Mouse (Mus musculus): Measurements from ENCODE around the gene Foxp1. TPM values are rescaled to one million over a fixed set of nuclear protein-coding genes. Genes with fewer than 3 reads are reported as not detected.

The Foxp1 gene
- polyA plus RNA-seq, 1 experiment from 2014 or later = 96.6 TPM

DNA sequence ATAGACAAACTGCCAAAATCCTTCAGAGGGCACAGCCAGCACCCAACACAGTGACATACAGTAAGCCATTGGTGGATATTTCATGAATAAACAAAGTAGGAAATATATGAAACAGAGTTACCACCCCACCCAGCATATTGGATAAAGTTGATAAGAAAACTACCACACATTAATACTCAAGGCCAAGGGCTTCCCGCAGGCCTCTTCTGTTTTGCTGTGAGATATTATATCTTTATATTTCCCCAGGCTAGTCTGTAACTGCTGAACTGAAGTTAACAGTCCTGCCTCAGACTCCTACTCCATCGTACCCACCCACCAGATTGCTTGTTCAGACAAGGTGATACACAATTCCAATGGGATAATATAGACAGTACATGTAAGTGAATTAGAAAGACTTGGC lies 336.7 kb downstream of the Foxp1 start:
- no peak for ATAC-seq (ENCODE audit: low FRiP score, low read depth)

DNA sequence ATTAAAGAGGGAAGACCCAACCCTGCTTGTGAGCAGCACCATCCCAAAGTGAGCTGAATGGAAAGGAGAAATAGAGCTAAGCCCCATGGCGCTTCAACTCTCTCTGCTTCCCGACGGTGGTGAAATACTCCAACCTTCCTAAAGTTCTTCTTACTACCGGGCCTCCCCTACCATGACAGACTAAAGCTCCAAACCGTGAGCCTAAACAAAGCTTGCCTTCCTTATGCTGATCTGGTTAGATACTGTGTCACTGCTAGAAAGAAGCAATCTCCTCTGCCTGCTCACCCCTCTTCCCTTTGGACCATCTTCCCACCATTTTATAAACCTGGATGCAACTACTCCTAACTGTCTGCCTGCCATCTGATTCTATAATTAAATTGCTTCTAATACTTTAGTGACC lies 338.5 kb downstream of the Foxp1 start:
- H3K4me2 ChIP-seq (replicated peaks) = no peak overlapping the region
- H3K27ac ChIP-seq (replicated peaks) = no peak overlapping the region
- H3K9me3 ChIP-seq = no peaks in the 10 kb centered on the region
- H3K9ac ChIP-seq (replicated peaks) = no peak overlapping the region
- peaks cover 12% of the 10 kb centered on the region; the same call in 1 of the 2 replicates for H3K4me1 ChIP-seq
- ATAC-seq (ENCODE audit: low FRiP score, low read depth) = no peak
- H3K4me3 ChIP-seq = no peak overlapping the region
- H3K27me3 ChIP-seq = peaks cover 5% of the 10 kb centered on the region; the same call in 1 of the 2 replicates
- WGBS = 90% methylated on average over 5 of the region's 5 CpGs
- no peaks in the 10 kb centered on the region for H3K36me3 ChIP-seq

More for the DNA sequence above, 336.7 kb downstream of the Foxp1 start:
- peaks cover 5% of the 10 kb centered on the region; the same call in 1 of the 2 replicates for H3K27me3 ChIP-seq
- WGBS = 94% methylated on average over 2 of the region's 2 CpGs
- no peak overlapping the region for H3K4me2 ChIP-seq (replicated peaks)
- no peak overlapping the region for H3K9ac ChIP-seq (replicated peaks)
- no peaks in the 10 kb centered on the region for H3K36me3 ChIP-seq
- no peak overlapping the region for H3K27ac ChIP-seq (replicated peaks)
- no peaks in the 10 kb centered on the region for H3K9me3 ChIP-seq
- peaks cover 24% of the 10 kb centered on the region for H3K4me1 ChIP-seq
- H3K4me3 ChIP-seq = no peak overlapping the region

DNA sequence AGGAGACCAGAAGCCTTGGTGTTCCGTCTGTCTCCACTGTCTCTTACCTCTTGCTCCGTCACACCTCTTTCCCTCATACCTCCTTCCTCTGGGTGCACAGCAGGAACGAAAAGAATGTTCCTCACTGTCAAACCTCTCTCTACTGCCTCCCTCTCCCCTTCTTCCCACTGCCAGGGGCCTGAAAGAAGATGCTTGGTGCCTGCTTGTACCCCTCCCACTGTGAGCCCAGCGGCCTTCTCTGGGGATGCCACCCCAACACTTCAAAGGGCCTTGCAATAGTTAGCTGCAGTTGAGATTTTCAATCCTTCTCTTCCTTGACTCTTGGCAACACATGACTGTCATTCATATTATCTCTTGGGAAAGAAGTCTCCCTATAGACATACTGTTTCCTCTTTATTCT lies 339.7 kb downstream of the Foxp1 start:
- Histone ChIP-seq H3K27ac (replicated peaks) (no peak overlapping the region), H3K27me3 (no peaks in the 10 kb centered on the region), H3K4me3 (no peak overlapping the region), H3K4me1 (peaks cover 12% of the 10 kb centered on the region; the same call in 1 of the 2 replicates), H3K4me2 (replicated peaks) (no peak overlapping the region), H3K36me3 (no peaks in the 10 kb centered on the region), H3K9me3 (no peaks in the 10 kb centered on the region), H3K9ac (replicated peaks) (no peak overlapping the region)
- WGBS = 92% methylated on average over 4 of the region's 4 CpGs
- ATAC-seq (ENCODE audit: low FRiP score, low read depth) = no peak

DNA sequence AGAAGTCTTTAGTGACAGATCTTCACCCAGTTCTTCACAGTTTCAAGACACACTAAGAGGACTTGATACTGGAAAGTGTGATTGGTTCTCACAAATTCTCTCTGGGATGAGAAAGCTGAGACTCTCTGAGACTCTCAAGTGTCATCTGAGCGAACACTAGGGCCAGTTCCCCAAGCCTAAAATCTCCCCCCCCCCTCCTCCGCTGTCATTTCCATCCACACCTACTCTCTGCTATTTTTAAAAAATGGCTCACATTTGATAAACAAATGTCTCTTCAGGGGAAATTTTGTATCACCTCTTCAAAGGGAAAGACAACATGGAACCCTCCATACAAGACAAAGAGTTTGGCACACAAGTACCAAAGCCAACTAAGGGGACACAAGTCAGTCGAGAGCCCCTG lies 346.3 kb downstream of the Foxp1 start:
- Histone ChIP-seq H3K4me3 (no peak overlapping the region), H3K36me3 (no peaks in the 10 kb centered on the region), H3K4me1 (no peaks in the 10 kb centered on the region), H3K27ac (replicated peaks) (no peak overlapping the region), H3K27me3 (no peaks in the 10 kb centered on the region), H3K4me2 (replicated peaks) (no peak overlapping the region), H3K9me3 (no peaks in the 10 kb centered on the region), H3K9ac (replicated peaks) (no peak overlapping the region)
- no peak for ATAC-seq (ENCODE audit: low FRiP score, low read depth)
- 98% methylated on average over 3 of the region's 3 CpGs for WGBS

DNA sequence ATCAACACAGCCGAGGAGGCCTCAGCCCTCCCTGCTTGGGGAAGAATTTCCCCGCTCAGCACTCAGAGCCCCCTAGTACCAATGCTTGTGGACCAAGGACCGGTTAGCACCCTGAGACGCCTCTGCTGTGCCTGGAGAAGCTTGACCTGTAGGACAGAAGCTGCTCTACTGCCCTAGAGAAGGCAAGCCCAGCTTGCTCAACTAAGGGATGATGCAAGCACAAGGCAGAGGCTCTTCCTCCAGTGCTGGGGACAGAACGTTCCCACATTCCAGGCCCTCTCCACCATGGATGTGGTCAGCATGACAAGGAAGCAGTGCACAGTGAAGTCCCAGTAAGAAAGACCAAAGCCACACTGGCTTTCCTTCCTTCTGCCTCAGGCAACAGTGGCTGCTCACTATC lies 347.1 kb downstream of the Foxp1 start:
- Histone ChIP-seq H3K9me3 (no peaks in the 10 kb centered on the region), H3K4me2 (replicated peaks) (no peak overlapping the region), H3K4me1 (no peaks in the 10 kb centered on the region), H3K27me3 (no peaks in the 10 kb centered on the region), H3K9ac (replicated peaks) (no peak overlapping the region), H3K27ac (replicated peaks) (no peak overlapping the region), H3K36me3 (no peaks in the 10 kb centered on the region), H3K4me3 (no peak overlapping the region)
- WGBS = 81% methylated on average over 5 of the region's 5 CpGs
- no peak for ATAC-seq (ENCODE audit: low FRiP score, low read depth)

DNA sequence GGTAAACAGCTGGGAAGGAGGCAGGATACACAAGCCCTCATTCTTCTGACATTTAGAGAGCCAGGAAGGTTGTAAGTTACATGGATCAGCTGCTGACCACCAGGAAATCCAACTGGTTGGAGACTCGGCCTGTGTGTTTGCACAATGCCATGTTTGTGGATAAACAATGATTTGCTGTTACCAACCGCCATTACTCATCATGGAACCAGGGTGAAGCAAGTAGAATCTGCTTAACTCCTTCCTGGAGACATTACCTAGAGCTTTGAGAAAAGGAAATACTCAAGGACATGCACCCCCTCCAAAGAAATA lies 348.7 kb downstream of the Foxp1 start:
- ATAC-seq (ENCODE audit: low FRiP score, low read depth) = no peak
- peaks cover 6% of the 10 kb centered on the region; the same call in 1 of the 2 replicates for H3K4me1 ChIP-seq
- H3K27ac ChIP-seq (replicated peaks) = no peak overlapping the region
- 70% methylated on average over 2 of the region's 2 CpGs for WGBS
- H3K9ac ChIP-seq (replicated peaks) = no peak overlapping the region
- no peaks in the 10 kb centered on the region for H3K36me3 ChIP-seq
- H3K4me3 ChIP-seq = no peak overlapping the region
- H3K9me3 ChIP-seq = no peaks in the 10 kb centered on the region
- H3K4me2 ChIP-seq (replicated peaks) = no peak overlapping the region
- H3K27me3 ChIP-seq = no peaks in the 10 kb centered on the region

DNA sequence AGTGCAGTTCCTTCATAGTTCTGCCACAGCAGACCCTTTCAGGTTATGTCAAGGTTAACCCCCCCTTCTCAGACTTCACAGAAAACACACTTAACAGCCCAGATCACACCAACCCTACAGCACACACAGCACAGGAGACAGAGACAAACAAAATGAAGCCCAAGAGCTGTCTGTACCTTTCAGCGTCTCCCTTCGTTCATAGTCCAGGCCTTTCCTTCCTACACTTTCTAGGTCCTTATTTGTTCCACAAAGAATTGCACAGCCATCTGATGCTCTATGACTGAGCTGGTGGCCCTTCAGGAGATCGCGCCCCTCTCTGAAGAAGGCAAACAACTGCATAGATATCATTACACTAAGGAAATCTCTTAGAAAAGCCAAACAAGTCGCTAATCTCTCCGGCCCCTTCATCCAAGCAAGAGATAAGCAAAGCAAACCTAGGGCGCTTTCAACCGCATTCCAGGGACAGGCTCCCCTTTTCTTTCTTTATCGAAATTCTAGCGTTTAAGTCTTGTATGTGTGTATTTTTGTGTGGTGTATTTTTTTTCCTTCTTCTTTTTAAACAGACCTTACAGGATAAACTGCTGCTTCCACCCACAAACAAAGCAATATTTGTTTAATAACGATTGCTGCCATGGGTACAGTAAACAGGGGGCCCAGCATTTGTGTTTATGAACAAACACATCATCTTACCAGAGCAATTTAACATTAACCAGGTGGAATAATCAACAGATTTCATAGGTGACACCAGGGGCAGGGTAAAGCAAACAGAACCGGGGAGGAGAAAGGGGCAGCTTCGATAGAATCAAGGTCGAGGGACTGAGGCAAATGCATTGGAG lies 349.2 kb downstream of the Foxp1 start:
- H3K4me1 ChIP-seq = peaks cover 7% of the 10 kb centered on the region; the same call in 1 of the 2 replicates
- no peak for ATAC-seq (ENCODE audit: low FRiP score, low read depth)
- no peak overlapping the region for H3K27ac ChIP-seq (replicated peaks)
- H3K4me3 ChIP-seq = no peak overlapping the region
- H3K27me3 ChIP-seq = no peaks in the 10 kb centered on the region
- H3K36me3 ChIP-seq = no peaks in the 10 kb centered on the region
- WGBS = 76% methylated on average over 14 of the region's 14 CpGs
- no peak overlapping the region for H3K4me2 ChIP-seq (replicated peaks)
- no peaks in the 10 kb centered on the region for H3K9me3 ChIP-seq
- no peak overlapping the region for H3K9ac ChIP-seq (replicated peaks)

DNA sequence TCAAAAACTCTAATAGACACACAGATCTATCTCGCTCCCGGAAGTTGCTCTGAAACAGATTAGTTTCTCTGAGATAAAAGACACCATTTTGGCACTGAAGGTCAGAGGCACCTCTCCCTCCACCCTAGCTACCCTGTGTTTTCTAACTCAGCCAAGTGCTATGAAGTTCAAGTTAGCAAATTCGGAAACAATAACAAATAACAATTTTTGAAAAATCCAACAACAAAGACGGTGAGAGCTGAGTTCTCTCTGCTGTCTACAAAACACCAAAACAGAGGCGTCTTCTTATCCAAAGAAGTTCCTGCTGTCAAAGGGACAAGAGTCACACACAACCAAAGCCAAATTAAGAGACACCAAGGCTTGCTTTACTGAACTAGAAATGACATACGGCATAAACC lies 349.9 kb downstream of the Foxp1 start:
- Histone ChIP-seq H3K27me3 (no peaks in the 10 kb centered on the region), H3K9ac (replicated peaks) (no peak overlapping the region), H3K4me2 (replicated peaks) (no peak overlapping the region), H3K36me3 (no peaks in the 10 kb centered on the region), H3K9me3 (no peaks in the 10 kb centered on the region), H3K27ac (replicated peaks) (no peak overlapping the region), H3K4me1 (peaks cover 7% of the 10 kb centered on the region; the same call in 1 of the 2 replicates), H3K4me3 (no peak overlapping the region)
- no peak for ATAC-seq (ENCODE audit: low FRiP score, low read depth)
- 87% methylated on average over 6 of the region's 6 CpGs for WGBS

DNA sequence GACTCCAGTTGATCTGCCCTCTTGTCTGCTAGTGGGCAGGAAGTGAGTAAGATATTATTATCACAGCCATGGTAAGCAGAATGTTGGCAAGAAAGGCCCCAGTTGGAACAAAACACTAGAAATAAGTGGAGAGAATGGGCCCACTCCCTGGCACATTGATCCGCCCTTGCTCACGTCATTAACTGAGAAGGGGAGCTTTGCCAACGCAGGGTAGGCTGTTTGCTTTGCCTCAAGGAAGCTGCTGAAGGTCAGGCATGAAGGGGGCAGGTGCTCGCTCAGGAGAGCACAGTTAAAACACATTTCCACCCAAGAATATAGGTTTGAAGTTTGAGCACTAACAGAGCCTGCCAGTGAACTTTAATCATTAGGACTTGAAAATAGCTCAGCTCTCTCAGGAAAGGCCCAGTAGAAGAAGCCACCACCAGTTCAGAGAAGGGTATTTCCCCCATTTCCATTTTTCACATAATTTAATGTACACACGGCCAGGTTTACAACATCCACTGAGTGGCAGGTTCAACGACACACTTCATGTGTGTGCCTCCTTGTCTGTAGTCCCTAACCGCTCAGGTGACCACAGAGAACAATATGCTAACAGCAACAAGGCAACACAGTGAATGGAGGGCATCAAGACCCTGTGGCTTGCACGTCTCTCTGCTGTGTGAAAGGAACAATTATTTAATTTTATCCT lies 350.5 kb downstream of the Foxp1 start:
- Histone ChIP-seq H3K36me3 (no peaks in the 10 kb centered on the region), H3K4me1 (peaks cover 9% of the 10 kb centered on the region; the same call in 1 of the 2 replicates), H3K4me2 (replicated peaks) (no peak overlapping the region), H3K27me3 (no peaks in the 10 kb centered on the region), H3K9ac (replicated peaks) (no peak overlapping the region), H3K27ac (replicated peaks) (no peak overlapping the region), H3K9me3 (no peaks in the 10 kb centered on the region), H3K4me3 (no peak overlapping the region)
- no peak for ATAC-seq (ENCODE audit: low FRiP score, low read depth)
- 84% methylated on average over 8 of the region's 8 CpGs for WGBS

DNA sequence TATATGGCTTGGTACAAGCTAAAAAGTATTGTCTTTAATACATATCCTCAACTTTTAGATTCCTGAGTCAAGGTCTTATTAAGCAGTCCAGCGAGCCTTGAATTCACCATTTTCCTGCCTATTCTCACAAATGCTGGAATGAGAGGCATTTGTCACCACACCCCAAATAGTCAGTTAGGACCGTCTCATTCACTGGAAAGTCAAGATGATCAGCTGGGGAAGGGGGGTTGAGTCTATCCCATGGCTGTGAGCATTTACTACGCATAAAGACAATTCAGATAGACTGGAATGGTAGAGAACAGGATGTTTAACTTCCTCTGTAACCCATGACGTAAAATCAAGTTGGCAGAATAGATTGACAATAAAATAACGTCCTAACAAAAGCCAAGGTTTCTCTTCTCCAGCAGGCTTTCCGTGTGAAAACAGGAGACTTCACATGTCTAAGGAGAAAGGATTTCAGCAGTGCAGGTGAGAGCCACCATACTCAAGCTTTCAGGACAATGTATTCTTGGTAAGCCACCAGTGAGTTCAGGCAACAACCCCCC lies 351.2 kb downstream of the Foxp1 start:
- Histone ChIP-seq H3K4me3 (no peak overlapping the region), H3K36me3 (no peaks in the 10 kb centered on the region), H3K4me1 (peaks cover 12% of the 10 kb centered on the region; the same call in 1 of the 2 replicates), H3K9me3 (no peaks in the 10 kb centered on the region), H3K9ac (replicated peaks) (no peak overlapping the region), H3K27me3 (no peaks in the 10 kb centered on the region), H3K27ac (replicated peaks) (no peak overlapping the region), H3K4me2 (replicated peaks) (no peak overlapping the region)
- ATAC-seq (ENCODE audit: low FRiP score, low read depth) = no peak
- WGBS = 82% methylated on average over 6 of the region's 6 CpGs

DNA sequence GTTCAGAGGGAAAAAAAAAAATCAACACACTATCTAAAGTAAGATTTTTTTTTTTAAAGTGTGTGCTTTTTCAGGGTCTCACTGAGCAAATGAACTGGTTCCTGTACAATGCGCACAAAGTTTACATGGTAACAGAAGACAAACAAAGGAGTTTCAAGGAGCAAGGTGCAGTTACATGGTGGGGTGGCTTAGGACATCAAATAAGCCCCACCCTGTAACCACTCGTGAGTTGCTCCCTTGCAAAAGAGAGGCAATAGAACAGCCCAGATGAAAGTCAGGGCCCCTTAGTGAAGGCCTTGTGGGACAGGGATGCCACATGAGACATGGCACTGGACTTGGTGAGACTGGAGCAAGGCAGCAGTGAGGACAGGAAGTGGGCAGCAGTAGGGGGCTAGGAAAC lies 353.8 kb downstream of the Foxp1 start:
- Histone ChIP-seq H3K36me3 (no peaks in the 10 kb centered on the region), H3K27ac (replicated peaks) (no peak overlapping the region), H3K27me3 (no peaks in the 10 kb centered on the region), H3K9ac (replicated peaks) (no peak overlapping the region), H3K4me3 (no peak overlapping the region), H3K4me2 (replicated peaks) (no peak overlapping the region), H3K9me3 (no peaks in the 10 kb centered on the region), H3K4me1 (peaks cover 12% of the 10 kb centered on the region; the same call in 1 of the 2 replicates)
- 83% methylated on average over 2 of the region's 2 CpGs for WGBS
- ATAC-seq (ENCODE audit: low FRiP score, low read depth) = no peak

DNA sequence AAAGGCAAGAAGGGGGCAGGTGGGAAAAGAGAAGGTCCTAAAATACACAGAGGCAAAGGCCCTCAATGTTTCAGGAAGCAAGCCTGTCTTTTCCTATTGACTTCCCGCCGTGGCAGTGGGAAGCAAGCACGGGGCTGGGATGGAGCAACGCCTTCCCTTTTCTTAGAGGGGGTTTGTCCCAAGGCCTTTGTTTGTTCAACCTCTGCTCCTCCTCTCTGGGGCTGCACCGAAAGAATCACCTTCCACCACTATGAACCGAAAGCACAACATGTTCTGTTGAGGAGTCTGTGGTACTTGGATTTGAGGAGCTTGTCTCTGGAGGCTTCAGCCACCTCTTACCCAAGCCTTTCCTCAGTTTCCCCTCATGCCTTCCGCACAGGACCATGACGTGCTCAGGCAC lies 355.5 kb downstream of the Foxp1 start:
- Histone ChIP-seq H3K9me3 (no peaks in the 10 kb centered on the region), H3K4me2 (replicated peaks) (no peak overlapping the region), H3K36me3 (no peaks in the 10 kb centered on the region), H3K9ac (replicated peaks) (no peak overlapping the region), H3K27ac (replicated peaks) (no peak overlapping the region), H3K4me3 (no peak overlapping the region), H3K27me3 (no peaks in the 10 kb centered on the region; the same call in 1 of the 2 replicates), H3K4me1 (peaks cover 12% of the 10 kb centered on the region; the same call in 1 of the 2 replicates)
- no peak for ATAC-seq (ENCODE audit: low FRiP score, low read depth)
- 50% methylated on average over 8 of the region's 8 CpGs for WGBS
